Mouse (Mus musculus) liver, adult 2 months (tissue): ENCODE measurements around the gene Hoxd4.

ENCODE experiments used
- CTCF ChIP-seq: fragments of 200-500 bp; IDR thresholded peaks from 2 replicates; pipeline ENCODE4 v1.5.1; 2011; ENCODE audit warnings: low read depth, low read length, control low read depth
- POLR2A ChIP-seq: fragments of 200-500 bp; IDR thresholded peaks from 2 replicates; pipeline ENCODE4 v1.6.1; 2011; ENCODE audit warnings: low read length, control low read depth; ENCODE audit not compliant: insufficient read depth; ENCODE audit errors: extremely low read depth

GRCm38 (mm10) chr2:74750731-74751250, 39.1 kb downstream of the Hoxd4 start:
- TF ChIP-seq POLR2A (no peak), CTCF (no peak)
